In genomic region chr4:44713554-44714051, GRCm38 (mm10) we compare ENCODE assay signal across 12 mouse cellular contexts. TPM values are rescaled to one million over a fixed set of nuclear protein-coding genes. Genes with fewer than 3 reads are reported as not detected.
DNase-seq lines count a peak whose midpoint lies in the region; ATAC-seq and TF ChIP-seq lines count a peak whose summit lies in the region.
"Had no signal": no experiment of that assay in that cellular context is flagged by ENCODE, and none has a peak within 500 bp of the region (broad histone marks: within the 10 kb centered on the region; RNA-seq: fewer than 3 reads in every experiment).

No protein-coding gene starts in this region.

- H3K9ac ChIP-seq in heart, embryonic 13.5 days = no peak overlapping the region
- H3K9ac ChIP-seq in embryonic facial prominence, embryonic 12.5 days = no peak overlapping the region
- no peak overlapping the region for H3K9ac ChIP-seq in limb, embryonic 15.5 days

- no peaks in the 10 kb centered on the region for H3K9me3 ChIP-seq in heart, embryonic 13.5 days
- H3K9me3 ChIP-seq in embryonic facial prominence, embryonic 12.5 days = no peaks in the 10 kb centered on the region
- H3K9me3 ChIP-seq in limb, embryonic 15.5 days = no peaks in the 10 kb centered on the region
- H3K9me3 ChIP-seq: G1E had no signal

- H3K4me3 ChIP-seq in heart, embryonic 13.5 days = peak overlapping the region; percentile 32; the same call in 1 of the 2 replicates
- H3K4me3 ChIP-seq in embryonic facial prominence, embryonic 12.5 days = peak overlapping the region; percentile 9; the same call in 1 of the 2 replicates
- 0 out of 2 replicates have a peak overlapping the region, but pooled peaks have one; percentile 1 for H3K4me3 ChIP-seq in limb, embryonic 15.5 days
- H3K4me3 ChIP-seq in gastrocnemius, adult 2 months = no peak overlapping the region; the same call in 1 of the 2 replicates
- H3K4me3 ChIP-seq: left cerebral cortex, adult 2 months had no signal

- H3K27ac ChIP-seq in heart, embryonic 13.5 days (replicated peaks) = no peak overlapping the region
- no peak overlapping the region for H3K27ac ChIP-seq in embryonic facial prominence, embryonic 12.5 days
- H3K27ac ChIP-seq in limb, embryonic 15.5 days = no peak overlapping the region
- no peak overlapping the region for H3K27ac ChIP-seq in gastrocnemius, adult 2 months
- H3K27ac ChIP-seq: left cerebral cortex, adult 2 months had no signal

- H3K4me2 ChIP-seq in heart, embryonic 13.5 days = peak overlapping the region; percentile 48
- peak overlapping the region; percentile 17; the same call in 1 of the 2 replicates for H3K4me2 ChIP-seq in embryonic facial prominence, embryonic 12.5 days (replicated peaks)
- H3K4me2 ChIP-seq in limb, embryonic 15.5 days = peak overlapping the region; percentile 13; the same call in 1 of the 2 replicates

- intact Hi-C loops in heart, postnatal 10 days (cut with DNase I) = loop anchor here (5.0 kb wide), 1 partner anchor 194 kb away; no protein-coding TSS in a partner anchor
- intact Hi-C loops in gastrocnemius, adult 2 months (cut with DNase I) = no loop called here

- no peak for TF ChIP-seq CTCF in gastrocnemius, adult 2 months (IDR thresholded peaks at IDR 0.05)

- ATAC-seq in heart, embryonic 13.5 days (ENCODE audit: extremely low read depth, insufficient number of reproducible peaks, low FRiP score, low TSS enrichment) = no peak
- ATAC-seq in embryonic facial prominence, embryonic 12.5 days (ENCODE audit: insufficient number of reproducible peaks, insufficient read depth, low FRiP score, low TSS enrichment) = no peak
- ATAC-seq in limb, embryonic 15.5 days (ENCODE audit: insufficient number of reproducible peaks, low FRiP score, low TSS enrichment, low read depth) = no peak
- ATAC-seq in erythroblast, adult 5-6 weeks (replicated peaks; ENCODE audit: low FRiP score, poor library complexity, severe bottlenecking) = no peak
- ATAC-seq: intestine, embryonic 16.5 days had no signal

- H3K36me3 ChIP-seq in heart, embryonic 13.5 days = no peaks in the 10 kb centered on the region
- no peaks in the 10 kb centered on the region for H3K36me3 ChIP-seq in embryonic facial prominence, embryonic 12.5 days
- H3K36me3 ChIP-seq in limb, embryonic 15.5 days = no peaks in the 10 kb centered on the region
- H3K36me3 ChIP-seq: G1E had no signal

- 2% methylated on average over 19 of the region's 19 CpGs for WGBS in heart, embryonic 13.5 days
- WGBS in embryonic facial prominence, embryonic 12.5 days = under 1% methylated on average over 19 of the region's 19 CpGs
- under 1% methylated on average over 19 of the region's 19 CpGs for WGBS in limb, embryonic 15.5 days

- peaks cover 96% of the 10 kb centered on the region for H3K27me3 ChIP-seq in heart, embryonic 13.5 days (replicated peaks)
- peaks cover 86% of the 10 kb centered on the region for H3K27me3 ChIP-seq in embryonic facial prominence, embryonic 12.5 days
- H3K27me3 ChIP-seq in limb, embryonic 15.5 days = peaks cover 94% of the 10 kb centered on the region

- peaks cover 28% of the 10 kb centered on the region for H3K4me1 ChIP-seq in heart, embryonic 13.5 days
- peaks cover 7% of the 10 kb centered on the region; the same call in 1 of the 2 replicates for H3K4me1 ChIP-seq in embryonic facial prominence, embryonic 12.5 days
- H3K4me1 ChIP-seq in limb, embryonic 15.5 days = peaks cover 34% of the 10 kb centered on the region

- DNase-seq in heart, postnatal 10 days = no peak
- DNase-seq in ES-CJ7 (ENCODE audit: low read depth, low spot score) = peak; percentile 20
- no peak for DNase-seq in gastrocnemius, adult 2 months
- no peak for DNase-seq in frontal cortex, adult 2 months (ENCODE audit: extremely low spot score in 1 of 2, low spot score in 1 of 2)
- DNase-seq: cerebellum, adult 9-10 months had no signal

RNA-seq across cellular contexts. Expression of gene Pax5, which starts 3.3 kb away (rescaled TPM):
- 0.07 TPM in 1 of 2 replicates, not detected in the other for polyA plus RNA-seq in heart, embryonic 13.5 days (2015; fragmentation: Nextera tagmentation; extraction: Ambion mirVana)
- 1 to 10 TPM; 1.1 to 1.2 TPM for total RNA-seq in heart, postnatal 10 days (2021)
- polyA plus RNA-seq in embryonic facial prominence, embryonic 12.5 days (2016; fragmentation: Nextera tagmentation; extraction: Ambion mirVana) = 0.03 and 0.19 TPM in 2 replicates
- polyA plus RNA-seq in limb, embryonic 15.5 days (2015; fragmentation: Nextera tagmentation; extraction: Ambion mirVana) = 0.18 TPM in 1 of 2 replicates, not detected in the other
- 0.63 TPM in 1 of 2 replicates, not detected in the other for total RNA-seq in erythroblast, adult 5-6 weeks (2015; ENCODE audit: low replicate concordance)
- 0.14 TPM in 1 of 2 replicates, not detected in the other for total RNA-seq in erythroblast, adult 5-6 weeks (2017; ENCODE audit: low replicate concordance)
- under 1 TPM in 1 of 2 experiments, not detected in 1; 0.10 TPM for total RNA-seq in gastrocnemius, adult 2 months (2021)
- 0.04 and 0.08 TPM in 2 replicates for polyA plus RNA-seq in frontal cortex, adult 2 months (2012; rRNA removed)
- polyA plus RNA-seq: G1E; intestine, embryonic 16.5 days had no signal

RNA-seq across cellular contexts. Expression of gene Zcchc7, which starts 42.1 kb away (rescaled TPM):
- polyA plus RNA-seq in heart, embryonic 13.5 days (2015; fragmentation: Nextera tagmentation; extraction: Ambion mirVana) = 15.5 and 23.7 TPM in 2 replicates
- total RNA-seq in heart, postnatal 10 days (2021) = 10 to 100 TPM; 19.1 to 19.9 TPM
- 33.2 and 37.8 TPM in 2 replicates for polyA plus RNA-seq in embryonic facial prominence, embryonic 12.5 days (2016; fragmentation: Nextera tagmentation; extraction: Ambion mirVana)
- 42.8 and 47.6 TPM in 2 replicates for polyA plus RNA-seq in limb, embryonic 15.5 days (2015; fragmentation: Nextera tagmentation; extraction: Ambion mirVana)
- 15.9 and 19.2 TPM in 2 replicates for total RNA-seq in erythroblast, adult 5-6 weeks (2015; ENCODE audit: low replicate concordance)
- total RNA-seq in erythroblast, adult 5-6 weeks (2017; ENCODE audit: low replicate concordance) = 31.5 and 39.8 TPM in 2 replicates
- total RNA-seq in gastrocnemius, adult 2 months (2021) = 10 to 100 TPM; 20.4 to 20.8 TPM
- 69.6 and 73.2 TPM in 2 replicates for polyA plus RNA-seq in frontal cortex, adult 2 months (2012; rRNA removed)
